Mouse (Mus musculus) midbrain, embryonic 12.5 days (tissue): ENCODE measurements around the gene Pald1. TPM values are rescaled to one million over a fixed set of nuclear protein-coding genes. Genes with fewer than 3 reads are reported as not detected.

Experiments used
- ATAC-seq: fragments of 200-750 bp; cut with Nextera tagmentation; 2 replicates; pipeline ENCODE4 v1.8.0; 2017; ENCODE audit warnings: low read depth, moderate TSS enrichment, moderate library complexity; ENCODE audit not compliant: low FRiP score
- H3K27ac ChIP-seq: fragments of 300-500 bp; sonication (generic); replicated peaks from 2 replicates; pipeline ENCODE4 v1.5.1; 2016; ENCODE audit warnings: mild to moderate bottlenecking
- H3K27me3 ChIP-seq: fragments of 300-500 bp; sonication (generic); 2 replicates; pipeline ENCODE4 v1.6.1; 2016; ENCODE audit warnings: mild to moderate bottlenecking
- H3K36me3 ChIP-seq: fragments of 300-500 bp; sonication (generic); 2 replicates; pipeline ENCODE4 v1.6.1; 2016
- H3K4me1 ChIP-seq: fragments of 300-500 bp; sonication (generic); 2 replicates; pipeline ENCODE4 v1.6.1; 2016
- H3K4me2 ChIP-seq: fragments of 300-500 bp; sonication (generic); replicated peaks from 2 replicates; pipeline ENCODE4 v1.6.1; 2016; ENCODE audit warnings: mild to moderate bottlenecking, moderate library complexity
- H3K4me3 ChIP-seq: fragments of 300-500 bp; sonication (generic); 2 replicates; pipeline ENCODE4 v1.5.1; 2016; ENCODE audit warnings: mild to moderate bottlenecking
- H3K9ac ChIP-seq: fragments of 300-500 bp; sonication (generic); replicated peaks from 2 replicates; pipeline ENCODE4 v1.6.1; 2016; ENCODE audit warnings: mild to moderate bottlenecking, moderate library complexity
- H3K9me3 ChIP-seq: fragments of 300-500 bp; sonication (generic); 2 replicates; pipeline ENCODE4 v1.6.1; 2016; ENCODE audit warnings: mild to moderate bottlenecking
- WGBS: fragments of 180-500 bp; shearing (Covaris S2); methylation state at CpG from one replicate; pipeline ENCODE4 v1.1.7; 2016; 5-methylcytosine and 5-hydroxymethylcytosine counted together
- polyA plus RNA-seq: library from polyadenylated mRNA; unstranded; fragments of >200 nt; fragmentation: Nextera tagmentation; extraction: Ambion mirVana; gene quantifications from 2 replicates; pipeline ENCODE4 v1.2.1, GENCODE M21; 2016

Pald1 gene
- polyA plus RNA-seq, 1 experiment from 2014 or later, result 25.3 TPM

- no peak overlapping the region for H3K9ac ChIP-seq
- no peaks in the 10 kb centered on the region for H3K27me3 ChIP-seq
- H3K4me3 ChIP-seq, result no peak overlapping the region
- ATAC-seq, result no peak
- H3K27ac ChIP-seq, result no peak overlapping the region
- no peaks in the 10 kb centered on the region for H3K9me3 ChIP-seq
- H3K4me1 ChIP-seq, result peaks cover 7% of the 10 kb centered on the region; the same call in 1 of the 2 replicates
- H3K36me3 ChIP-seq, result 0 out of 2 replicates have a peak, but pooled peaks cover 4% of the 10 kb centered on the region
- H3K4me2 ChIP-seq, result no peak overlapping the region
- 90% methylated on average over 3 of the region's 3 CpGs for WGBS
Observed at GRCm38 (mm10) chr10:61318527-61318926, 64.8 kb downstream of the Pald1 start.

DNA sequence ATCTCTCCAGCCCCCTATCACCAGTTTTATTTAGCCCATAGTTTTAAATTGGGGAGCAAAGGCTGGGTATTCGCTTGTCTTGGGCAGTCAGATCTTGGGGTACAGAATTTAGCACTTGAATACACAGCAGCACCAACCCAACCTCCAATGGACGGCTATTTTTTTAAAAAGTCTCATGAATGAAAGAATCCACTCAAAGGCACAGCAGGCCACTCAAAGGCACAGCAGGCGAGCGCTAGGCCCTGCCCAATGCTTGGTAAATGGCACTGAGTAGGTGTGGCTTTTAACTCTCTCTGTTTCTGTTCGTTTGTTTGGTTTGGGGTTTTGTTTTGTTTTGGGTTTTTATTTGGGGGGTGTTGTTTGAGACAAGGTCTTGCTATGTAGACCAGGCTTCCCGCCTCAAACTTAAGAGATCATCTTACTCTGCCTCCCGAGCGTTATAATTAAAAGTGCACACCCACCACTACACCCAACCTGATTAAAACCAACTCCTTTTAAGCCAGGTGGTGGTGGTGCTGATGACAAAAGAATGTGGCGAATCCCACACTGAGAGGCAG lies 67.9 kb downstream of the Pald1 start:
- no peaks in the 10 kb centered on the region for H3K27me3 ChIP-seq
- WGBS, result 17% methylated on average over 9 of the region's 9 CpGs
- H3K9ac ChIP-seq, result no peak overlapping the region
- no peak overlapping the region for H3K4me3 ChIP-seq
- no peak for ATAC-seq
- 0 out of 2 replicates have a peak, but pooled peaks cover 4% of the 10 kb centered on the region for H3K36me3 ChIP-seq
- H3K4me2 ChIP-seq, result no peak overlapping the region
- no peaks in the 10 kb centered on the region for H3K9me3 ChIP-seq
- no peak overlapping the region for H3K27ac ChIP-seq
- H3K4me1 ChIP-seq, result peaks cover 7% of the 10 kb centered on the region; the same call in 1 of the 2 replicates

GRCm38 (mm10) chr10:61313750-61314149 lies 69.6 kb downstream of the Pald1 start:
- Histone ChIP-seq H3K27ac (no peak overlapping the region), H3K4me1 (peaks cover 7% of the 10 kb centered on the region; the same call in 1 of the 2 replicates), H3K27me3 (no peaks in the 10 kb centered on the region), H3K9ac (no peak overlapping the region), H3K4me2 (no peak overlapping the region), H3K9me3 (no peaks in the 10 kb centered on the region), H3K4me3 (no peak overlapping the region), H3K36me3 (no peaks in the 10 kb centered on the region)
- WGBS, result 74% methylated on average over 7 of the region's 7 CpGs
- ATAC-seq, result no peak

DNA sequence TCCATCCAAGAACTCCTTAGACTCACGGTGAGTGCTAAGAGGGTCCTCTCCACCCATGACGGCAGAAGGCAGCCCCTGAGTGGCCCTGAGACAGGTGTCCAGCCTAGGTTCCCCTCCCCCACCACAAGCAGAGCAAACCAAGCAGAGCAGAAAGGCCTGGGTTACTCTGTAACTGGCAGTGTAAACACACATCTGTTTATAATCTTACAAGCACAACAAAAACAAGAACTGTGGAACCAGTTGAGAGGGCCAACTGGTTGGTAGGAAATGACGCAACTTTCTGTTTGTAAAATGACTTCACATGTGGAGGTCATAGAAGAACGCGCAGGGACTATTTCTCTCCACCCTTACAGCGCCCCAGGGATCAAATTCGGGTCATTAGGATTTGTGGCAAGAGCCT lies 70.6 kb downstream of the Pald1 start:
- no peaks in the 10 kb centered on the region for H3K36me3 ChIP-seq
- H3K27me3 ChIP-seq, result no peaks in the 10 kb centered on the region
- H3K4me1 ChIP-seq, result peaks cover 7% of the 10 kb centered on the region; the same call in 1 of the 2 replicates
- H3K4me3 ChIP-seq, result no peak overlapping the region
- no peak overlapping the region for H3K4me2 ChIP-seq
- H3K9ac ChIP-seq, result no peak overlapping the region
- ATAC-seq, result no peak
- H3K9me3 ChIP-seq, result no peaks in the 10 kb centered on the region
- 77% methylated on average over 7 of the region's 7 CpGs for WGBS
- H3K27ac ChIP-seq, result no peak overlapping the region

DNA sequence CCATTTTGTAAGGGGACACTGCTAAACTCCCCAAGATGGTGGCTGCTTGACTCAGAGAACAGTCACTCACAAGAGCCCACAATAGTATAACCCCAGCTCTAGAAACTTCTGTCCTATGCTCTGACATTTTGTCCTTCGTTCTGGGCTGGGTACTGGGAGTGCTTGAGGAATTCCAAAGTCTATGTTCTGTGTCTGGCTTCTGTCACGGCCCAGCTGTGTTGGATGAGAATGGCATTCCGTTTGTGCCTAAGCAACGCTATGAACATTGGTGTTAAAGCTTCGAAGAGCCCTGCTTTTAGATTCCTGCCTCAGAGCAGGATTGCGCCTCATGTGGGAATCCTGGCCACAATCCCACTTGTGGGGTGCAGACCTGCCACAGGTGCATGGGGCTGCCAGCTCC lies 71.2 kb downstream of the Pald1 start:
- Histone ChIP-seq H3K27ac (no peak overlapping the region), H3K4me3 (no peak overlapping the region), H3K9ac (no peak overlapping the region), H3K36me3 (no peaks in the 10 kb centered on the region), H3K4me1 (peaks cover 7% of the 10 kb centered on the region; the same call in 1 of the 2 replicates), H3K4me2 (no peak overlapping the region), H3K27me3 (no peaks in the 10 kb centered on the region), H3K9me3 (no peaks in the 10 kb centered on the region)
- WGBS, result 92% methylated on average over 6 of the region's 6 CpGs
- ATAC-seq, result no peak

DNA sequence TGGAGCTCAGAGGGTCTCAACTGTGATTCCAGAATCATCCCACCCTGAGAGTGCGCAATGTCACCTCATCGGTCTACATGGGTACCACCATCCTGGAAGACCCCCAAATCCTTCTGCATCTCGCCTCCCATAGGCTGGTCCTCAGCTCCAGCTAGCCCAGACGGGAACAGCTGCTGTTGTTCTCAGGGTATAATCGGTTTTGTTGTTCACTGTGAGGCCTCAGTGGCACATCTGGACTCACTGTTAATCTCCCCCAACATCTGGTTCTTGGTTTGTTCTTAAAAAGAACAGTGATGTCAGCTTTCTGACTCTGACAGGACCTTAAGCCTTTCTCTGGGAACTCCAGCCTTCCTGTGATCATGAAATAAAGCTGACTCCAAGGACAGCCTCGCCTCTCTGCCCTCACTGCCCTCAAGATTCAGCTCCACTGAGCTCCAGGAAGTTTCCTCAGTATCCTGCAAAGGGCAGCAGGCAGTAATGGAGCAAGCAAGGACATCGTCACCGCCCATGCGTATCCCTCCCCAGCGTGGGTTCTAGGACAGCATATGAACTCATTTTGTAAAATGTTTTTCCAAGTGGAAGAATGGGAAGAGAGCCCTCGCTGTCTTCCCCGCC lies 74.5 kb downstream of the Pald1 start:
- 56% methylated on average over 12 of the region's 12 CpGs for WGBS
- Histone ChIP-seq H3K4me1 (no peaks in the 10 kb centered on the region), H3K9ac (no peak overlapping the region), H3K27me3 (no peaks in the 10 kb centered on the region), H3K27ac (no peak overlapping the region), H3K9me3 (no peaks in the 10 kb centered on the region), H3K36me3 (no peaks in the 10 kb centered on the region), H3K4me2 (no peak overlapping the region), H3K4me3 (no peak overlapping the region)
- no peak for ATAC-seq

DNA sequence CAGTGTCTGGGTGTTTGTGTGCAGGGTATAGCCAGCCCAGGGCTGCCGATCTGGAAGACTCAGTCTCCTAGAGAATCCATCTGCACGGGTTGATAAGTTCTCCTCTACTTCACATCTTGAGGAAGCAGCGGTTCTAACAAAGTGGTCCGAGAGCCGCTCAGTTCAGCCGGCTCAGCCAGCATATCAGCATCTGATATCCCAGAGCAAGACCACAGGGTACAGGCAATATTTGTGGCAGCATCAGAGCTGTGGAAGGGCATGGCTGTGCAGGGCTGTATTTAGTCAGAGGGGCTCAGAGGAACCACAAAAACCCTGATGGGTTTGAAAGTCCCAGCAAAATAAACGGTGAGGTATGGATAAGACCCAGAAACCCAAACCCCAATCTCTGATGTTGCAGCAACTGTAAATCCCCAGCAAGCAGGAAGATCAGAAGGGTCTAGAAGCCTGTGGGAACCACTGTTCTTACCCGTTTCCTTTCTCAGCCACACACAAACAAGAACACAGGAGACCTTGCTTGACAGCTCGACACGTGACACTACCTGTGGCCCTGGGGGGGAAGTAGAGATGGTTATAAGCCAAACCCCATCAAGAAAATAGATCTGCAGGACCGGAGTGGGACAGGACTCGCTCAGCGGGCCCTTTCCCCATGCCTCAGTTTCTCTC lies 77.3 kb downstream of the Pald1 start:
- Histone ChIP-seq H3K4me1 (no peaks in the 10 kb centered on the region), H3K9me3 (no peaks in the 10 kb centered on the region), H3K36me3 (no peaks in the 10 kb centered on the region), H3K27me3 (no peaks in the 10 kb centered on the region), H3K27ac (no peak overlapping the region), H3K9ac (no peak overlapping the region), H3K4me3 (no peak overlapping the region), H3K4me2 (no peak overlapping the region)
- no peak for ATAC-seq
- 90% methylated on average over 13 of the region's 13 CpGs for WGBS

DNA sequence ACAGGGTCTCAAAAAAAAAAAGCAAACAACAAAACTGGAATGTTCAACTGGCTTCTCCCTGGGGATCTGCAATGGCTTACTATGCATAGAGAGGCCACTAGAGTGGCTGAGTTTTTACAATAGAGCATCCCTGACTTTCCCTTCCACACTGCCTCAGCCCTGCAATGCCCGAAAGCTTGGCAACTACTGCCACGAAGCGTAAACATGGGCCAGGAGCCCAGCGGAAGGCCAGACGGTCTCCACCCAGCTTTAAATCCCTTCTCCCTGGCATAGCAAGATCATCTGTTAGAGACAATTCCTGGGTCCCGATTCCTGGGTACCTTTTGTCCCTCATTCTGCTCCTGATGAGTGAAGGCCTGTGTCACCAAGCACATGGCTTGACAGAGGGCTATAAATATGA lies 79.3 kb downstream of the Pald1 start:
- no peaks in the 10 kb centered on the region for H3K27me3 ChIP-seq
- no peak for ATAC-seq
- no peak overlapping the region for H3K4me3 ChIP-seq
- no peaks in the 10 kb centered on the region for H3K9me3 ChIP-seq
- no peak overlapping the region for H3K4me2 ChIP-seq
- H3K36me3 ChIP-seq, result no peaks in the 10 kb centered on the region
- H3K9ac ChIP-seq, result no peak overlapping the region
- WGBS, result 82% methylated on average over 6 of the region's 6 CpGs
- no peak overlapping the region for H3K27ac ChIP-seq
- H3K4me1 ChIP-seq, result no peaks in the 10 kb centered on the region

DNA sequence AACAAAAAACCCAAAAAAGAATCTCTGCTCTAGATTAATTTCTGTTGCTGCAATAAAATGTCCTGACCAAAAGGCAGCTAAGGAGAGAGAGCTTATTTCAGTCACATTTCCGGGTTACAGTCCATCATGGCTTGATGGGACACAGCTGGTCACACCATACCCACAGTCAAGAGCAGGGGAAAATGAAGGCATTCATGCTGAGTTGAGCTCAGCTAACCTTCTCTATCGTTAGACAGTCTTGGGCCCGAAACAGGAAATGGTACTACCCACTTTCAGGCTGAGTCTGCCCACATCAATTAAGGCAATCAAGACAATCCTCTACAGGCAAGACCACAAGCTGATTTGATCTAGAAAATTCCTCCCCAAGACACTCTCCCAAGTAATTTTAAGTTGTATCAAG lies 82.3 kb downstream of the Pald1 start:
- Histone ChIP-seq H3K4me1 (no peaks in the 10 kb centered on the region), H3K4me3 (no peak overlapping the region), H3K9me3 (no peaks in the 10 kb centered on the region), H3K27ac (no peak overlapping the region), H3K36me3 (no peaks in the 10 kb centered on the region), H3K9ac (no peak overlapping the region), H3K27me3 (no peaks in the 10 kb centered on the region), H3K4me2 (no peak overlapping the region)
- ATAC-seq, result no peak
- WGBS, result 91% methylated on average over 3 of the region's 3 CpGs

- Histone ChIP-seq H3K36me3 (no peaks in the 10 kb centered on the region), H3K9ac (no peak within 1 kb of the TSS), H3K4me3 (no peak within 1 kb of the TSS), H3K4me2 (no peak within 1 kb of the TSS), H3K9me3 (no peaks in the 10 kb centered on the region), H3K27me3 (no peaks in the 10 kb centered on the region), H3K4me1 (no peaks in the 10 kb centered on the region), H3K27ac (no peak within 1 kb of the TSS)
- ATAC-seq, result no peak
- 90% methylated on average over 7 of the region's 7 CpGs for WGBS
Observed at GRCm38 (mm10) chr10:61297477-61297876, 85.9 kb downstream of the Pald1 start, which contains the start of gene Prf1. Gene Prf1, plus strand, starts transcription at chr10:61297833.

DNA sequence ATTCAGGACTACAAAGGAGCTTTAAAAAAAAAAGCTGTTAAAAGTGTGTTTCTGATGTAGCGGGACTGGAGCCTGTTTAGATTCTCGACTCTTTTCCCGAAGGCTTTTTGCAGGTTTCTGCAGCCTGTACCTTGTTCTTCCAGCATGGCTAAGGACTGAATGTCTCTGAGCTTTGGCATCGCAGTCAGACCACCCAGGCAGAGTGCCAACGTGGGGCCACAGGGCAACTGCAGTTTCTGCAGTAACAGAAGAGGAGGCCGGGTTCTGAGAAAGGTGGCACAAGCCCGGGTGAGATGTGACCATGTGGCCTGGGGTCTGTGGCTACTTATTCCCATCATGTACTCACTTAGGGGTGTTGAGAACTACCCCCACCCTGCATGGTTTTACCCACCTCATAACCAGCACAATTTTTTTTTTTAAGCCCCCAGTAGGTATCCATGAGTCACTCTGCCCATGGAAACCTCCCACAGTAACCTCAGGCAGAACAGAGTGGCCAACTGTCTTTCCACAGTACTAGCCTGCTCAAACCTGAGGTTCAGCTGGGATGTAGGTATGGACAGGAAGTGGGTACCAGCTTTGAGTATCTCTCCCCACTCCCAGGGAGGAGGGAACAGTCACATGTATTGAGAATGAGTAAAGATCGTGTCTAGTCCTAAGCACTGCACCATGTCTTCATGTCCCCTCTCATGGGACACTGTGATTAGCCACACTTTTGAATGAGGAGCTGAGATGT lies 86.5 kb downstream of the Pald1 start:
- Histone ChIP-seq H3K4me3 (no peak overlapping the region), H3K4me1 (no peaks in the 10 kb centered on the region), H3K9me3 (no peaks in the 10 kb centered on the region), H3K36me3 (no peaks in the 10 kb centered on the region), H3K27me3 (no peaks in the 10 kb centered on the region), H3K27ac (no peak overlapping the region), H3K4me2 (no peak overlapping the region), H3K9ac (no peak overlapping the region)
- no peak for ATAC-seq
- 83% methylated on average over 8 of the region's 8 CpGs for WGBS

GRCm38 (mm10) chr10:61294242-61294641 lies 89.1 kb downstream of the Pald1 start:
- H3K36me3 ChIP-seq, result no peaks in the 10 kb centered on the region
- H3K4me1 ChIP-seq, result no peaks in the 10 kb centered on the region
- no peaks in the 10 kb centered on the region for H3K27me3 ChIP-seq
- H3K4me2 ChIP-seq, result no peak overlapping the region
- 82% methylated on average over 8 of the region's 8 CpGs for WGBS
- H3K9ac ChIP-seq, result no peak overlapping the region
- no peaks in the 10 kb centered on the region for H3K9me3 ChIP-seq
- H3K4me3 ChIP-seq, result no peak overlapping the region
- no peak overlapping the region for H3K27ac ChIP-seq
- no peak for ATAC-seq
